Mouse (Mus musculus) cortical plate, adult 2 months (tissue): ENCODE measurements around the gene Gprc5a. TPM values are rescaled to one million over a fixed set of nuclear protein-coding genes. Genes with fewer than 3 reads are reported as not detected.
A peak's percentile ranks its signal among the peaks of the same experiment; 100 is the strongest.

Experiments
- H3K27ac ChIP-seq: fragments of 200-500 bp; 2 replicates; pipeline ENCODE4 v1.5.1; 2012; ENCODE audit warnings: low read length, control low read depth, inconsistent platforms; ENCODE audit not compliant: insufficient read depth
- H3K4me1 ChIP-seq: fragments of 200-500 bp; 2 replicates; pipeline ENCODE4 v1.6.1; 2011; ENCODE audit warnings: low read length; ENCODE audit not compliant: control insufficient read depth, insufficient read depth
- H3K4me3 ChIP-seq: fragments of 200-500 bp; 2 replicates; pipeline ENCODE4 v1.5.1; 2011; ENCODE audit warnings: mild to moderate bottlenecking, low read length, control low read depth; ENCODE audit not compliant: insufficient read depth
- CTCF ChIP-seq: fragments of 200-500 bp; IDR thresholded peaks from 2 replicates; pipeline ENCODE4 v1.5.1; 2011; ENCODE audit warnings: mild to moderate bottlenecking, control low read depth, low read length; ENCODE audit not compliant: insufficient read depth; ENCODE audit errors: extremely low read depth
- POLR2A ChIP-seq: fragments of 200-500 bp; IDR thresholded peaks from 2 replicates; pipeline ENCODE4 v1.6.1; 2011; ENCODE audit warnings: mild to moderate bottlenecking, low read length, control low read depth; ENCODE audit not compliant: insufficient read depth; ENCODE audit errors: extremely low read depth
- polyA plus RNA-seq: library from polyadenylated mRNA; depleted of rRNA; stranded (reverse); fragments of >200 nt; gene quantifications from 2 replicates; pipeline ENCODE4 v1.2.3, GENCODE M21; 2012; rRNA removed

Gprc5a gene
- 0.09 and 0.13 TPM in 2 replicates for polyA plus RNA-seq

GRCm38 (mm10) chr6:135065236-135065957 lies at the start of gene Gprc5a:
Gene Gprc5a (plus strand): TSS chr6:135065651.
- Histone ChIP-seq H3K27ac (no peak within 1 kb of the TSS), H3K4me1 (no peaks in the 10 kb centered on the region), H3K4me3 (peak within 1 kb of the TSS; percentile 25)
- TF ChIP-seq CTCF (no peak), POLR2A (no peak)

GRCm38 (mm10) chr6:135017211-135017610 lies 48.2 kb upstream of the Gprc5a start:
- H3K27ac ChIP-seq: no peak overlapping the region
- H3K4me3 ChIP-seq: no peak overlapping the region
- TF ChIP-seq POLR2A: no peak
- TF ChIP-seq CTCF: no peak
- H3K4me1 ChIP-seq: peaks cover 6% of the 10 kb centered on the region

- no peak overlapping the region for H3K27ac ChIP-seq
- peaks cover 3% of the 10 kb centered on the region for H3K4me1 ChIP-seq
- TF ChIP-seq CTCF: no peak
- TF ChIP-seq POLR2A: no peak
- H3K4me3 ChIP-seq: no peak overlapping the region
These were observed 45.9 kb upstream of the Gprc5a start for GRCm38 (mm10) chr6:135019564-135019963.

- Histone ChIP-seq H3K4me3 (no peak overlapping the region), H3K27ac (no peak overlapping the region), H3K4me1 (peaks cover 3% of the 10 kb centered on the region)
- TF ChIP-seq POLR2A: no peak
- no peak for TF ChIP-seq CTCF
These were observed 43.8 kb upstream of the Gprc5a start for GRCm38 (mm10) chr6:135021633-135022032.

- Histone ChIP-seq H3K4me1 (peaks cover 3% of the 10 kb centered on the region), H3K4me3 (no peak overlapping the region), H3K27ac (no peak overlapping the region)
- no peak for TF ChIP-seq CTCF
These were observed 42.1 kb upstream of the Gprc5a start for GRCm38 (mm10) chr6:135023379-135023778.

GRCm38 (mm10) chr6:135024781-135025420 lies 40.5 kb upstream of the Gprc5a start:
- Histone ChIP-seq H3K27ac (no peak overlapping the region), H3K4me3 (no peak overlapping the region), H3K4me1 (no peaks in the 10 kb centered on the region)
- TF ChIP-seq CTCF: no peak
- no peak for TF ChIP-seq POLR2A

- Histone ChIP-seq H3K27ac (no peak overlapping the region), H3K4me3 (no peak overlapping the region), H3K4me1 (no peaks in the 10 kb centered on the region)
- TF ChIP-seq POLR2A (no peak), CTCF (peak; percentile 50; the same call in 1 of the 2 replicates)
These were observed 39.2 kb upstream of the Gprc5a start for GRCm38 (mm10) chr6:135026232-135026631.

GRCm38 (mm10) chr6:135026755-135027154 lies 38.7 kb upstream of the Gprc5a start:
- no peak for TF ChIP-seq CTCF
- no peak for TF ChIP-seq POLR2A
- Histone ChIP-seq H3K27ac (no peak overlapping the region), H3K4me3 (no peak overlapping the region), H3K4me1 (no peaks in the 10 kb centered on the region)

- TF ChIP-seq CTCF (no peak), POLR2A (no peak)
- H3K4me3 ChIP-seq: no peak overlapping the region
- no peaks in the 10 kb centered on the region for H3K4me1 ChIP-seq
- H3K27ac ChIP-seq: no peak overlapping the region
These were observed 36.2 kb upstream of the Gprc5a start for GRCm38 (mm10) chr6:135029246-135029645.

- H3K27ac ChIP-seq: no peak overlapping the region
- TF ChIP-seq CTCF (no peak), POLR2A (no peak)
- H3K4me3 ChIP-seq: no peak overlapping the region
- no peaks in the 10 kb centered on the region for H3K4me1 ChIP-seq
These were observed 26.8 kb upstream of the Gprc5a start for GRCm38 (mm10) chr6:135038674-135039073.

GRCm38 (mm10) chr6:135040275-135040871 lies 25.1 kb upstream of the Gprc5a start:
- Histone ChIP-seq H3K4me1 (no peaks in the 10 kb centered on the region), H3K4me3 (no peak overlapping the region), H3K27ac (no peak overlapping the region)
- TF ChIP-seq POLR2A: no peak
- no peak for TF ChIP-seq CTCF
